Mouse (Mus musculus): ENCODE measurements around the gene Tmem231.

The Tmem231 gene

GRCm38 (mm10) chr8:111875758-111876157 lies 57.9 kb downstream of the Tmem231 start:
- Histone ChIP-seq H3K27me3 (ENCODE audit: control insufficient read depth, insufficient read depth, low read length, poor library complexity, severe bottlenecking) (no peaks in the 10 kb centered on the region; the same call in 1 of the 2 replicates), H3K36me3 (ENCODE audit: control insufficient read depth, insufficient read depth, low read length, poor library complexity, severe bottlenecking) (no peaks in the 10 kb centered on the region)
- DNase-seq (ENCODE audit: low read depth, low spot score) = peak; percentile 49

DNA sequence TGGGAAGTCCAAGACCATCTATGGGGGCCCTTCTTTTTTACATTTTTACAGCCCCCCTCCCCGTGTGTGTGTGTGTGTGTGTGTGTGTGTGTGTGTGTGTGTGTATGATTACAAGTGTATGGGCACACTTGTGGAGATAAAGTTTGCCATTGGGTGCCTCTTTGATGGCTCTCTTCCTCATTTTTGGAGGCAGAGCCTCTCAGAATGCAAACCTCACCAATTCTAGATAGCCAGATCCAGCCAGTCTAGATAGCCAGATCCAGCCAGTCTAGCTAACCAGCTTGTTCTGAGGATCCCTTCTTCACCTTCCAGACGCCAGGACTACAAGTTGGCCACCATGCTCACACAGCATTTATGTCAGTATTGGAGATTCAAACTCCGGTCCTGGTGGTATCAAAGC lies 62.4 kb downstream of the Tmem231 start:
- Histone ChIP-seq H3K36me3 (ENCODE audit: control insufficient read depth, insufficient read depth, low read length, poor library complexity, severe bottlenecking) (no peaks in the 10 kb centered on the region), H3K27me3 (ENCODE audit: control insufficient read depth, insufficient read depth, low read length, poor library complexity, severe bottlenecking) (no peaks in the 10 kb centered on the region; the same call in 1 of the 2 replicates)
- no peak for DNase-seq (ENCODE audit: low read depth, low spot score)

GRCm38 (mm10) chr8:111870379-111870778 lies 63.3 kb downstream of the Tmem231 start:
- Histone ChIP-seq H3K27me3 (ENCODE audit: control insufficient read depth, insufficient read depth, low read length, poor library complexity, severe bottlenecking) (no peaks in the 10 kb centered on the region; the same call in 1 of the 2 replicates), H3K36me3 (ENCODE audit: control insufficient read depth, insufficient read depth, low read length, poor library complexity, severe bottlenecking) (no peaks in the 10 kb centered on the region)
- DNase-seq (ENCODE audit: low read depth, low spot score) = no peak

GRCm38 (mm10) chr8:111868664-111869063 lies 65.0 kb downstream of the Tmem231 start:
- Histone ChIP-seq H3K36me3 (ENCODE audit: control insufficient read depth, insufficient read depth, low read length, poor library complexity, severe bottlenecking) (no peaks in the 10 kb centered on the region; the same call in 1 of the 2 replicates), H3K27me3 (ENCODE audit: control insufficient read depth, insufficient read depth, low read length, poor library complexity, severe bottlenecking) (no peaks in the 10 kb centered on the region)
- DNase-seq (ENCODE audit: low read depth, low spot score) = no peak

DNA sequence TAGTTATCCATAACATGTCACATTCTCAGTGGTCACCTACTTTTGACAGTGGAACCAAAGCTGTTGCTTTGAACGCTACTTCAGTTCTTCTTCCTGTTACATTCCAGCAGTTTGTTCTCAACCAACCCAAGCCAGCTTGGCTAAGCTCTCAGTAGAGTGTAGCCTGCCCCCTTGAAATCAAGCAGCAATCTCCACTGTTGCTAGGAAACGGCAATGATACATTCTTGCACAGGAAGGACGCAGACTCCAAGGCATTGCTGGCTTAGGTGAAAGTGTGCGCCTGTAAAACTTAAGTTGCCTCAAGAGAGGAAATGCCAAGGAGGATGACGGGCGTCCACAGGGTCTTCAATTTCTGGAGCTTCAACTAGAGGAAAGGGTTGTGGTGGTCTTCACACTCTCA lies 67.8 kb downstream of the Tmem231 start:
- DNase-seq (ENCODE audit: low read depth, low spot score) = no peak
- no peaks in the 10 kb centered on the region for H3K27me3 ChIP-seq (ENCODE audit: control insufficient read depth, insufficient read depth, low read length, poor library complexity, severe bottlenecking)
- no peaks in the 10 kb centered on the region; the same call in 1 of the 2 replicates for H3K36me3 ChIP-seq (ENCODE audit: control insufficient read depth, insufficient read depth, low read length, poor library complexity, severe bottlenecking)

DNA sequence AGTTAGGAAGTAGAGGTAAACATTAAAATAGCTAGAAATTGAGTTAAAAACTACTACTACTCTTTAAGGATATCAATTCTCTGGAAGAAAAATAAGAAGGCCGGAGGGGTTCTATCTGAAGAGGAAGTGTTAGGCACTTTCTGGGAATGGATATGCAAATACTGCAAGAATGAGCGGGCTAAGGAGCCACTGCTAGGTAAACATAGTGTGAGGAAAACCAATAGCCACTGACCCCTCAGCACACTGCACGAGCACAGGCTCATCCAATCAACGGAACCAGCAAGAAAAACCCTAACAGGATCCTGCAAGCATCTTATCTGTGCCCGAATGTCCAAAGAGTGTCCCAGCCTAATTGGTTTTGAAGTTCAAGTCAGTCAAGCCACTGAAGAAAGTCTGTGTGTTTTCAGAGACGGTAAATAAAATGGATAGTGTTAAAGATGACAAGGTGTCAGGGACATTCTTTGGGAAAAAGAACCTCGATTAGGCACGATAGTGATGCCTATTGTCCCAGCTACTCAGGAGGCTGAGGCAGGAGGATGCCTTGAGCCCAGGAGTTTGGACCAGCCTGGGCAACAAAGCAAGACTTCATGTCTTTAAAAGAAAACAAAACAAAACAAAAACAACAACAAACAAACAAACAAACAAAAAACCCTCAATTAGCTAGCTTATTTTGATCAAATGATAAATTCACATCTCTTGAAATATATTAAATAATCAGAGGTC lies 68.4 kb downstream of the Tmem231 start:
- Histone ChIP-seq H3K27me3 (ENCODE audit: control insufficient read depth, insufficient read depth, low read length, poor library complexity, severe bottlenecking) (no peaks in the 10 kb centered on the region), H3K36me3 (ENCODE audit: control insufficient read depth, insufficient read depth, low read length, poor library complexity, severe bottlenecking) (no peaks in the 10 kb centered on the region; the same call in 1 of the 2 replicates)
- no peak for DNase-seq (ENCODE audit: low read depth, low spot score)

- H3K27me3 ChIP-seq (ENCODE audit: control insufficient read depth, insufficient read depth, low read length, poor library complexity, severe bottlenecking) = no peaks in the 10 kb centered on the region
- no peak for DNase-seq (ENCODE audit: low read depth, low spot score)
Observed at GRCm38 (mm10) chr8:111864648-111865047, 69.0 kb downstream of the Tmem231 start.

DNA sequence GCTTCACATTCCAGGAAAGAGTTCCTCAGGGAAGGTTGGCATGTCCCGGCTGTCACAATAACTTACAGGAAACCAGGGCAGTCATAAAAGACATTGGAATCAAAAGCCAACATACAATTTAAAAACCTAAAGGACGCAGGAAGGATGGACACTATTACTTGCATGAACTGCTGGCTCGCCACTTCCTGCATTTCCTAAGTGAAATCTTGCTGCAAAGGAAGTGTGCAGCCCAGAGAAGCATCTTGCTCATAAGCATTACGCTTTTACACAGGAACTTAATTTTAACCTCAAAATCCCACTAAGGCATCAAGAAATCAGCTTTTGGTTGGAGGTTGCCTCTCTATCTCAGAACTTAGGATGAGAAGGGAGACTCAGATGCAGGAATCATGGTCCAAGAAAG lies 70.4 kb downstream of the Tmem231 start:
- no peaks in the 10 kb centered on the region for H3K27me3 ChIP-seq (ENCODE audit: control insufficient read depth, insufficient read depth, low read length, poor library complexity, severe bottlenecking)
- DNase-seq (ENCODE audit: low read depth, low spot score) = no peak

More at GRCm38 (mm10) chr8:111864648-111865047, 69.0 kb downstream of the Tmem231 start:
- H3K36me3 ChIP-seq (ENCODE audit: control insufficient read depth, insufficient read depth, low read length, poor library complexity, severe bottlenecking) = no peaks in the 10 kb centered on the region; the same call in 1 of the 2 replicates

More for the DNA sequence above, 70.4 kb downstream of the Tmem231 start:
- H3K36me3 ChIP-seq (ENCODE audit: control insufficient read depth, insufficient read depth, low read length, poor library complexity, severe bottlenecking) = no peaks in the 10 kb centered on the region; the same call in 1 of the 2 replicates

Measured in splenic B cell, adult 2 months (primary cell).